Mouse (Mus musculus): Measurements from ENCODE around the gene Abca16. TPM values are rescaled to one million over a fixed set of nuclear protein-coding genes. Genes with fewer than 3 reads are reported as not detected.
A peak's percentile ranks its signal among the peaks of the same experiment; 100 is the strongest.

Abca16 gene
- total and polyA plus RNA-seq, 3 experiments, result not detected

DNA sequence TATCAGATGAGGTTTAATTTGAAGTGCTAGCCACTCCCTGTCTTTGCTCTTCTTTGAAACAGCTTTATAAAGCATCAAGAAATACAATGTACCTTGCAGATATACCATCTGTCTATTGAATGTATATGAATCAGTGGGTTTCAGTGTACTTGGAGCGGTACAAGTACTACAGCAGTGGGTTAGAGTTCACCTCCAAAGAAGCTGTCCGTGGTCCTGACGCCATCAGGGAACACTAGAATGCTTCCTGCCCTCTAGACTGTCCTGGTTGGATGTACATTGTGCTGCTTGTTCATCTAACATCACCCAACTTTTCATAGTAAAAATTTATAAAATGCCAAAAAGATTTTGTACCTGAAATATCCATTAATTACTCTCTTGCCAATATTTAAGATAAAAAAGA is 17.2 kb downstream of the Abca16 start:
- TF ChIP-seq NRF1 (IDR thresholded peaks at IDR 0.05; ENCODE audit: insufficient read depth, low read depth, low read length, poor library complexity, severe bottlenecking) (no peak), MYB (IDR thresholded peaks at IDR 0.05; ENCODE audit: low read depth, low read length) (no peak), ELF1 (IDR thresholded peaks at IDR 0.05; ENCODE audit: low read depth, low read length) (no peak), GABPA (IDR thresholded peaks at IDR 0.05; ENCODE audit: low read depth, low read length) (no peak), CHD2 (IDR thresholded peaks at IDR 0.05; ENCODE audit: low read length) (no peak), RCOR1 (IDR thresholded peaks at IDR 0.05; ENCODE audit: low read depth, low read length) (no peak), SIN3A (IDR thresholded peaks at IDR 0.05; ENCODE audit: low read length) (no peak), UBTF (IDR thresholded peaks at IDR 0.05; ENCODE audit: borderline replicate concordance, insufficient read depth, low read depth, low read length) (no peak), ETS1 (IDR thresholded peaks at IDR 0.05; ENCODE audit: low read depth, low read length) (no peak), SMC3 (IDR thresholded peaks at IDR 0.05; ENCODE audit: low read depth, low read length) (no peak), POLR2A (IDR thresholded peaks at IDR 0.05; ENCODE audit: control insufficient read depth in 1 of 2, insufficient read depth in 1 of 2, low read depth in 1 of 2, low read length in 2 of 2, poor library complexity in 1 of 2) (no peak), POLR2AphosphoS5 (IDR thresholded peaks at IDR 0.05; ENCODE audit: borderline replicate concordance, low read depth, low read length) (no peak)
- no peaks in the 10 kb centered on the region for H3K9me3 ChIP-seq (replicated peaks; ENCODE audit: insufficient read depth, low read length)
- no peak overlapping the region for H3K4me3 ChIP-seq (ENCODE audit: control insufficient read depth in 1 of 2, insufficient read depth in 1 of 2, low read depth in 2 of 2, low read length in 2 of 2)
- H3K9ac ChIP-seq (ENCODE audit: control insufficient read depth, low read depth, low read length, poor library complexity, severe bottlenecking), result no peak overlapping the region
- H3K27ac ChIP-seq (ENCODE audit: control insufficient read depth, low read depth, low read length), result no peak overlapping the region
- H3K27me3 ChIP-seq (ENCODE audit: control insufficient read depth in 1 of 2, insufficient read depth in 2 of 2, low read length in 2 of 2), result no peaks in the 10 kb centered on the region
- no peaks in the 10 kb centered on the region for H3K79me2 ChIP-seq (ENCODE audit: control insufficient read depth, insufficient read depth, low read length, poor library complexity)
- peaks cover 0 to 6% of the 10 kb centered on the region in 2 experiments; a peak in 2 of 4 replicates for H3K36me3 ChIP-seq (ENCODE audit: control insufficient read depth in 1 of 2, insufficient read depth in 2 of 2, low read length in 2 of 2)
- peak; percentile 61 for DNase-seq (ENCODE audit: low read depth, low spot score)
- H3K4me1 ChIP-seq (ENCODE audit: control insufficient read depth in 1 of 2, insufficient read depth in 2 of 2, low read length in 2 of 2), result peaks cover 4 to 5% of the 10 kb centered on the region in 2 experiments; a peak in 3 of 4 replicates

DNA sequence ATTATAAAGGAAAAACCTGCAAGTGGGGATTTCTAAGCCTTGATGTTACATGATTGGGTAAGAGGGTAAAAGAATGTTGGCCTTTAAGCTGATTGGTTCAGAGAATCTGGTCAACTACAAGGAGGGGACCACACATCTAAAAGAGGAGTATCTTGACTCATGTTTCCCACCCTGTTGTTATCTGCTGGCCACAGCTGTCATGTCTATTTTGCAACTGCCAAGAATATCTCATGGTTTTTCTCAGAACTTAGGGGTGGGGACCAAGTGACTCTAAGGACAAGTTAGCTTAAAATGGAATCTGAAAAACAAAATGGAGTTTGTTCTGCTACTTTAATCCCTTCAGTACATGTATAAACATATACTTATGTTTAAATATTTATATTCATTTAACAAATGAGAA is 22.0 kb downstream of the Abca16 start:
- peak; percentile 84 for DNase-seq (ENCODE audit: low read depth, low spot score)
- peak overlapping the region; percentile 50; the same call in 1 of the 2 replicates for H3K27ac ChIP-seq (ENCODE audit: control insufficient read depth, low read depth, low read length)
- peaks cover 4 to 9% of the 10 kb centered on the region in 2 experiments for H3K4me1 ChIP-seq (ENCODE audit: control insufficient read depth in 1 of 2, insufficient read depth in 2 of 2, low read length in 2 of 2)
- no peaks in the 10 kb centered on the region for H3K79me2 ChIP-seq (ENCODE audit: control insufficient read depth, insufficient read depth, low read length, poor library complexity)
- no peak overlapping the region for H3K4me3 ChIP-seq (ENCODE audit: control insufficient read depth in 1 of 2, insufficient read depth in 1 of 2, low read depth in 2 of 2, low read length in 2 of 2)
- no peak overlapping the region for H3K9ac ChIP-seq (ENCODE audit: control insufficient read depth, low read depth, low read length, poor library complexity, severe bottlenecking)
- peaks cover 0 to 8% of the 10 kb centered on the region in 2 experiments; a peak in 2 of 4 replicates for H3K36me3 ChIP-seq (ENCODE audit: control insufficient read depth in 1 of 2, insufficient read depth in 2 of 2, low read length in 2 of 2)
- no peaks in the 10 kb centered on the region for H3K9me3 ChIP-seq (replicated peaks; ENCODE audit: insufficient read depth, low read length)
- no peaks in the 10 kb centered on the region for H3K27me3 ChIP-seq (ENCODE audit: control insufficient read depth in 1 of 2, insufficient read depth in 2 of 2, low read length in 2 of 2)
- TF ChIP-seq RCOR1 (IDR thresholded peaks at IDR 0.05; ENCODE audit: low read depth, low read length) (peak; percentile 63; the same call in 1 of the 2 replicates), MEF2A (IDR thresholded peaks at IDR 0.05; ENCODE audit: extremely low read depth, insufficient replicate concordance, low read depth, low read length, poor library complexity, severe bottlenecking) (peak; percentile 88; the same call in 1 of the 2 replicates), ELF1 (IDR thresholded peaks at IDR 0.05; ENCODE audit: low read depth, low read length) (no peak), POLR2AphosphoS5 (IDR thresholded peaks at IDR 0.05; ENCODE audit: borderline replicate concordance, low read depth, low read length) (no peak), NRF1 (IDR thresholded peaks at IDR 0.05; ENCODE audit: insufficient read depth, low read depth, low read length, poor library complexity, severe bottlenecking) (no peak), UBTF (IDR thresholded peaks at IDR 0.05; ENCODE audit: borderline replicate concordance, insufficient read depth, low read depth, low read length) (no peak), MAFK (IDR thresholded peaks at IDR 0.05; ENCODE audit: borderline replicate concordance, low read depth, low read length) (0 out of 2 replicates have a peak, but pooled peaks have one; percentile 30), MAZ (IDR thresholded peaks at IDR 0.05; ENCODE audit: low read depth, low read length) (peak; percentile 55; the same call in 1 of the 2 replicates), E2F4 (IDR thresholded peaks at IDR 0.05; ENCODE audit: borderline replicate concordance, low read depth, low read length) (peak; percentile 52; the same call in 1 of the 2 replicates), ZC3H11A (IDR thresholded peaks at IDR 0.05; ENCODE audit: low read depth, low read length) (0 out of 2 replicates have a peak, but pooled peaks have one; percentile 9), KAT2A (conservative IDR thresholded peaks at IDR 0.05; ENCODE audit: low read depth, low read length) (no peak), TAL1 (IDR thresholded peaks at IDR 0.05; ENCODE audit: low read length) (peak; percentile 91), CHD1 (IDR thresholded peaks at IDR 0.05; ENCODE audit: low read depth, low read length) (no peak), HCFC1 (IDR thresholded peaks at IDR 0.05; ENCODE audit: low read depth, low read length) (0 out of 2 replicates have a peak, but pooled peaks have one; percentile 15), USF1 (IDR thresholded peaks at IDR 0.05; ENCODE audit: low read depth, low read length) (no peak), CTCF (IDR thresholded peaks at IDR 0.05 in 2 of 3, conservative IDR thresholded peaks at IDR 0.05 in 1 of 3; ENCODE audit: control insufficient read depth in 1 of 3, insufficient read depth in 1 of 3, low read depth in 2 of 3, low read length in 3 of 3, poor library complexity in 1 of 3, severe bottlenecking in 1 of 3) (no peak), MXI1 (IDR thresholded peaks at IDR 0.05; ENCODE audit: low read depth, low read length) (no peak), MYB (IDR thresholded peaks at IDR 0.05; ENCODE audit: low read depth, low read length) (peak; percentile 70), ZKSCAN1 (IDR thresholded peaks at IDR 0.05; ENCODE audit: low read depth, low read length) (no peak), TCF12 (IDR thresholded peaks at IDR 0.05; ENCODE audit: low read depth, low read length) (peak; percentile 92), RAD21 (IDR thresholded peaks at IDR 0.05; ENCODE audit: low read depth, low read length) (no peak), GATA1 (IDR thresholded peaks at IDR 0.05; ENCODE audit: low read depth, low read length) (peak; percentile 87), USF2 (IDR thresholded peaks at IDR 0.05; ENCODE audit: borderline replicate concordance in 1 of 2, insufficient read depth in 1 of 2, low read depth in 1 of 2, low read length in 2 of 2) (no peak), CHD2 (IDR thresholded peaks at IDR 0.05; ENCODE audit: low read length) (no peak; the same call in 1 of the 2 replicates)

Measured in MEL (cell line).